Mouse (Mus musculus) hindbrain, embryonic 15.5 days (tissue): Measurements from ENCODE around the gene Kcmf1. TPM values are rescaled to one million over a fixed set of nuclear protein-coding genes. Genes with fewer than 3 reads are reported as not detected.

Source experiments
- ATAC-seq: fragments of 200-750 bp; cut with Nextera tagmentation; 2 replicates; pipeline ENCODE4 v1.8.0; 2017; ENCODE audit warnings: low read depth, moderate number of reproducible peaks, moderate TSS enrichment; ENCODE audit not compliant: low FRiP score
- H3K27ac ChIP-seq: fragments of 300-500 bp; sonication (generic); replicated peaks from 2 replicates; pipeline ENCODE4 v1.5.1; 2015; ENCODE audit warnings: mild to moderate bottlenecking, inconsistent platforms
- H3K27me3 ChIP-seq: fragments of 300-500 bp; sonication (generic); 2 replicates; pipeline ENCODE4 v1.6.1; 2015; ENCODE audit warnings: control low read depth, inconsistent platforms
- H3K36me3 ChIP-seq: fragments of 300-500 bp; sonication (generic); 2 replicates; pipeline ENCODE4 v1.6.1; 2015; ENCODE audit warnings: control low read depth, inconsistent platforms
- H3K4me1 ChIP-seq: fragments of 300-500 bp; sonication (generic); replicated peaks from 2 replicates; pipeline ENCODE4 v1.6.1; 2015; ENCODE audit warnings: control low read depth, inconsistent platforms
- H3K4me2 ChIP-seq: fragments of 300-500 bp; sonication (generic); 2 replicates; pipeline ENCODE4 v1.6.1; 2015; ENCODE audit warnings: moderate library complexity, mild to moderate bottlenecking, inconsistent platforms
- H3K4me3 ChIP-seq: fragments of 300-500 bp; sonication (generic); 2 replicates; pipeline ENCODE4 v1.5.1; 2015; ENCODE audit warnings: mild to moderate bottlenecking, inconsistent platforms
- H3K9ac ChIP-seq: fragments of 300-500 bp; sonication (generic); 2 replicates; pipeline ENCODE4 v1.6.1; 2015; ENCODE audit warnings: inconsistent platforms
- H3K9me3 ChIP-seq: fragments of 300-500 bp; sonication (generic); 2 replicates; pipeline ENCODE4 v1.6.1; 2016; ENCODE audit warnings: control low read depth, inconsistent platforms
- WGBS: fragments of 180-500 bp; shearing (Covaris S2); methylation state at CpG from one replicate; pipeline ENCODE4 v1.1.7; 2015; 5-methylcytosine and 5-hydroxymethylcytosine counted together
- polyA plus RNA-seq: library from polyadenylated mRNA; unstranded; fragments of >200 nt; fragmentation: Nextera tagmentation; extraction: Ambion mirVana; gene quantifications from 2 replicates; pipeline ENCODE4 v1.2.1, GENCODE M21; 2015

Kcmf1 gene
- polyA plus RNA-seq, 1 experiment from 2014 or later: 46.2 TPM

DNA sequence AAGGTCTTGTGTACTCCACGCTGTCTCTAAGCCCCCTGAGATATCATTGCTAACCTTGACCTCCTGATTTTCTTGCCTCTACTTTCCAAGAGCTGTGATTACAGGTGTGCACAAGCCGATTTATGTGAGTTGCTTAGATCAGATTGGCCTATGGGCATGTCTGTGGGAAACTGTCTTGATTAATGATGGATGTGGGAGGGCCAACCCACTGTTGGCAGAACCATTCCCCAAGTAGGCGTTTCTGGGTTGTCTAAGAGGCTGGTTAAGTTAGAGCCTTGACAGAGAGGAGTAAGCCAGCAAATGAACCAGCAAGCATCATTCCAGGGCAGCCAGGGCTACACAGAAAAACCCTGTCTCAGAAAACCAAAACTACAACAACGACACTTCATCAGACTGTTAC is 26.3 kb upstream of the Kcmf1 start:
- H3K36me3 ChIP-seq: no peaks in the 10 kb centered on the region
- H3K9me3 ChIP-seq: no peaks in the 10 kb centered on the region
- WGBS: 82% methylated on average over 4 of the region's 4 CpGs
- H3K27ac ChIP-seq: no peak overlapping the region
- H3K27me3 ChIP-seq: no peaks in the 10 kb centered on the region
- 0 out of 2 replicates have a peak, but pooled peaks cover 3% of the 10 kb centered on the region for H3K4me1 ChIP-seq
- no peak overlapping the region for H3K4me2 ChIP-seq
- ATAC-seq: no peak
- H3K4me3 ChIP-seq: no peak overlapping the region
- no peak overlapping the region for H3K9ac ChIP-seq

DNA sequence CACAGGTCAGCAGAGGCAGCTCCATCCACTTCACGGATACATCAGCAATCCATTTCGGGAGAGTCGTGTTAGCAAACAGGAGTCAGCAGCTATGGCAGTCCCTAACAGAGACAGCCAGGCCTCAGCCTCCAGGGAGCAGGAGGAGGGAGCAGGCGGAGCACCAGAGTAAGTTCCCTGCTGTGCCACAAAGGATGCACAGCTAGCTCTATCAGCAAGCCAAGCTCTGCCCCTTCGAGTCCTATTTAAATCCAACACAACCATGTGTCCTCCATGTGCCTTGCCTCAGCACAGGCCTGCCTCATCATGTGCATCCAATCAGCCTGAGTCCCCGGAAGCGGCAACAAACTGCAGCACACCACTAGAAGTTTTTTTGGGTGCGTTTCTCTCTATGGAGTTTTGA is 23.6 kb upstream of the Kcmf1 start:
- Histone ChIP-seq H3K9me3 (no peaks in the 10 kb centered on the region), H3K4me3 (no peak overlapping the region), H3K9ac (no peak overlapping the region), H3K4me1 (0 out of 2 replicates have a peak, but pooled peaks cover 3% of the 10 kb centered on the region), H3K27ac (no peak overlapping the region), H3K36me3 (no peaks in the 10 kb centered on the region), H3K4me2 (no peak overlapping the region), H3K27me3 (no peaks in the 10 kb centered on the region)
- WGBS: 79% methylated on average over 8 of the region's 8 CpGs
- no peak for ATAC-seq

DNA sequence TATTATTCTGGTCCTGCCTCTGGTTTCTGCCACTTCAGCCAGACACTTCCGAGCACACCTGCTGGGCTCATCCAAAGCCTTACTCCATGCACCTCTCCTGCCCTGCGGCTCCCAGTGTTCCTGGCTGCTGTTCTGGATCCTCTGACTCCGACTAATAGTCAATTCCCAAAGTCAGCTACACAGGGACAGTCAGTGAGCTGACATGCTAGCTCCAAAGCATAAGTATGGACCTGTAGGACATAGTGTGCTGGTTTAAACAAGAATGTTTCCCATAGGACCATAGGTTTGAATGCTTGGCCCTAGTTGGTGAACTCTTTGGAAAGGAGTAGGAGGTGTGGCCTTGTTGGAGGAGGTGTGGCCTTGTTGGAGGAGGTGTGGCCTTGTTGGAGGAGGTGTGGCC is 21.3 kb upstream of the Kcmf1 start:
- Histone ChIP-seq H3K27ac (no peak overlapping the region), H3K36me3 (no peaks in the 10 kb centered on the region), H3K4me1 (no peaks in the 10 kb centered on the region), H3K9me3 (no peaks in the 10 kb centered on the region), H3K27me3 (no peaks in the 10 kb centered on the region), H3K4me2 (no peak overlapping the region), H3K9ac (no peak overlapping the region), H3K4me3 (no peak overlapping the region)
- no peak for ATAC-seq
- 97% methylated on average over 3 of the region's 3 CpGs for WGBS

DNA sequence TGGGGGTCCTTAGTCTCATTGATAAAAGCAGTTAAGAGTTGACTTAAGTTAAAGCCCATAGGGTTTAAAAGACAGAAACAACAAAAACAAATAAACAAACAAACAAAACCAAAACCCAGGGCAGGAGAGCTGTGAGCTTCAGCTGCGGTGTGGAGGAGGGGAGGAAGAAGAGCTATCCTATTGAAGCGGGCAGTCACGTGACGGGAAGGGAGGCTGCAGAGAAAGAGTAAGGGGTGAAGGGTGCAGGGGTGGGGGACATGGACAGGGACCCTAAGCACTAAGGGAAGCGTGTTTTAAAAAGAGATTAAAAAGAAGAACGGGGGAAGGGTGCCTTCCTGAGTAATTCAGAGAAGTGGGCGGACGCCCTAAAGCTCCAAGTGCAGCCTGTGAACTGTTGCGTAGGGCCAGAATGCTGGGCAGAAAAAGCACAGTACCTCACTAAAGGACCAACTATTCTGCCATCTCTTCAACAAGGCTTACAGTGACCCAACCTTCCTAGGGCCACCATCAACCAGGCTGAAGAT is 18.8 kb upstream of the Kcmf1 start:
- no peak overlapping the region for H3K9ac ChIP-seq
- H3K4me1 ChIP-seq: no peaks in the 10 kb centered on the region
- ATAC-seq: no peak
- 66% methylated on average over 9 of the region's 9 CpGs for WGBS
- no peaks in the 10 kb centered on the region for H3K36me3 ChIP-seq
- H3K4me3 ChIP-seq: no peak overlapping the region
- H3K4me2 ChIP-seq: no peak overlapping the region
- H3K27ac ChIP-seq: no peak overlapping the region
- H3K27me3 ChIP-seq: no peaks in the 10 kb centered on the region
- no peaks in the 10 kb centered on the region for H3K9me3 ChIP-seq

DNA sequence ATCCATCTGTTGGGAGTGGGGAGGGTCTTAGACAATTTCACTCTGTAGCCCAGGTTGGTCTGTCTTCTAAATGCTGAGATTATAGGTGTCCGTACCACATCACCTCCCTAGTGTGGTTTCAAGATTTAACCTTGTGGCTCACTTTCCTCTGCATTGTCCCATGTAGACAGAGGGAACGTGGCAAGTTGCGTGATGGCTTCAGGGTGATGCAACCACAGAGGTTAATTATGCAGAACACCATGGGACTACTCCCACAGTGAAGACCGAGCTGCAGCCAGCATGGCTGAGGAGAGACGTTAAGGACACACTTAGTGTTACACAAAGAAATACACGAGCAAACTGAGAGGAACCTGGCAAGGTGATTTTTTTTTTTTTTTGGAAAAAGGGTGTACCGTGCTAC is 16.6 kb upstream of the Kcmf1 start:
- Histone ChIP-seq H3K27ac (no peak overlapping the region), H3K4me2 (no peak overlapping the region), H3K36me3 (no peaks in the 10 kb centered on the region), H3K4me3 (no peak overlapping the region), H3K27me3 (no peaks in the 10 kb centered on the region), H3K9ac (no peak overlapping the region), H3K4me1 (no peaks in the 10 kb centered on the region), H3K9me3 (no peaks in the 10 kb centered on the region)
- 83% methylated on average over 7 of the region's 7 CpGs for WGBS
- no peak for ATAC-seq

DNA sequence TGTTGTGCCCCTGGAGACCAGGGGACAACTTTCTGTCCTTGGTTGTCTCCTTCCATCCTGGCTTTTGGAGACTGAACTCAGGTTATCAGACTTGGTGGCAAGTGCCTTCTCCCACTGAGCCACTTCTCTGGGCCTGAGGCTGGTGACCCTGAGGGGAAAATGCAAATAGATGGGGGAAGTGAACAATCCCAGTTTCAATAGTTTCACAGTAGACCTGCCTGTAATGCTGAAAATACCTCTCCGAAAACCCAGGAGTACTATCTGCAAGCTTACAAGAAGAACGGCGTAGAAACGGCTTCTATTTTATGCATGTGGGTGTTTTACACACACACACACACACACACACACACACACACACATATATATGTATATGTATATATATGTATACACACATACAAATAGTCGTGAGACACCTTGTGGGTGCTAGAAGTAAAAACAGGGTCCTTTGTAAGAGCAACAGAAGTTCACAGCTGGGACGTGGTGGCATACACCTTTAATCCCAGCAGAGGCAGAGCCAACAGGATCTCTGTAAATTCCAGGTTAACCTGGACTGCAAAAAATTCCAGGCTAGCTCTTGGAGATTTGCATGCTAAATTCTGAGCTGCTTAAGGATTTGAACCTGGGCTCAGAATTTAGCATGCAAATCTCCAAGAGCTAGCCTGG is 14.4 kb upstream of the Kcmf1 start:
- ATAC-seq: no peak
- WGBS: 89% methylated on average over 6 of the region's 6 CpGs
- Histone ChIP-seq H3K36me3 (no peaks in the 10 kb centered on the region), H3K4me1 (no peaks in the 10 kb centered on the region), H3K27ac (no peak overlapping the region), H3K27me3 (no peaks in the 10 kb centered on the region), H3K9me3 (no peaks in the 10 kb centered on the region), H3K9ac (no peak overlapping the region), H3K4me2 (no peak overlapping the region), H3K4me3 (no peak overlapping the region)

DNA sequence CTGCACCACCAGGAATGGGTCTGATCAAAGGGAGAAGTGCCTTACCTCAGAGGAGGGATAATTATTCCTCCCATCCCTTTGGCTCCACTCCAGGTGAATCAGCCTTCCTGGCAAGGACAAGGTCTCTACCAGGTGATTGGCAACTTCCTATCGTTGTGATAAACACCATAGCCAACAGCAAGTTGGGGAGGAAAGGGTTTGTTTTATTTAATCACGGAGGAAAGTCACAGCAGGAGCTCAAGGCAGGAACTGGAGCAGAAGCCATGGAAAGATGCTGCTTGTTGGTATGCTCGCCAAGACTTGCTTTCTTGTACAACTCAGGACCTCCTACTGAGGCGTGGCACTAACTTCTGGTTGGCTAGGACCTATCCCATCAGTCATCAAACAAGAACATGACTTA is 11.5 kb upstream of the Kcmf1 start:
- H3K4me1 ChIP-seq: no peaks in the 10 kb centered on the region
- no peaks in the 10 kb centered on the region for H3K36me3 ChIP-seq
- no peak overlapping the region for H3K4me3 ChIP-seq
- WGBS: 52% methylated on average over 4 of the region's 4 CpGs
- no peak overlapping the region for H3K4me2 ChIP-seq
- H3K27me3 ChIP-seq: no peaks in the 10 kb centered on the region
- no peak for ATAC-seq
- no peak overlapping the region for H3K9ac ChIP-seq
- no peaks in the 10 kb centered on the region for H3K9me3 ChIP-seq
- H3K27ac ChIP-seq: no peak overlapping the region

DNA sequence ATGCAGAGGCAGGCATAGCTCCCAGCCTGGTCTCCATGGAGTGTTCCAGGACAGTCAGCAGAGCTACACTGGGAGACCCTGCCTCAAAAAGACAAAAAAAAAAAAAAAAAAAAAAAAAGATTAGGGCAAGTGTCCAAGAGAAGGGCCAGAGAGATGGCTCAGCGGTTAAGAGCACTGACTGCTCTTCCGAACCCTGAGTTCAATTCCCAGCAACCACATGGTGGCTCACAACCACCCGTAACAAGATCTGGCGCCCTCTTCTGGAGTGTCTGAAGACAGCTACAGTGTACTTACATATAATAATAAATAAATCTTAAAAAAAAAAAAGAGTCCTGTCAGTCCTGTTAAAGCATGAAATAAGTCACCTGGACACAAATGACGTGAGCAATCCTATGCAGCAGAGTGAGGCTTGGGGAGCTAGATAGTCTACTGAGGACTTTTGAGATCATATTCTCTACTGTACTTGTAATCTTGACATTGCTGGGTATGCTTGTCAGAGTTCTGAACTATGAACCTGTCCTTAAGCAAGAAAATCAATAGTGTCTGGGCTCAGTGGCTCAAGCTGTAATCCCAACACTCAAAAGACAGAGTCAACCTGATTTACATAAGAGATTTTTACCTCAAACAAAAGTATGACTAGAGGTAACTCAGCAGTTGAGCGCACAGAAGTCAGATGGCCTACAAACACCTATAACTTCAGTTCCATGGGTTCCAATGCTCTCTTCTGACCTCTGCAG is 2.6 kb upstream of the Kcmf1 start:
- ATAC-seq: no peak
- Histone ChIP-seq H3K36me3 (no peaks in the 10 kb centered on the region), H3K27ac (no peak overlapping the region), H3K9ac (no peak overlapping the region), H3K4me1 (peaks cover 23% of the 10 kb centered on the region), H3K4me2 (no peak overlapping the region), H3K9me3 (no peaks in the 10 kb centered on the region), H3K4me3 (no peak overlapping the region), H3K27me3 (no peaks in the 10 kb centered on the region)
- WGBS: 87% methylated on average over 6 of the region's 6 CpGs

DNA sequence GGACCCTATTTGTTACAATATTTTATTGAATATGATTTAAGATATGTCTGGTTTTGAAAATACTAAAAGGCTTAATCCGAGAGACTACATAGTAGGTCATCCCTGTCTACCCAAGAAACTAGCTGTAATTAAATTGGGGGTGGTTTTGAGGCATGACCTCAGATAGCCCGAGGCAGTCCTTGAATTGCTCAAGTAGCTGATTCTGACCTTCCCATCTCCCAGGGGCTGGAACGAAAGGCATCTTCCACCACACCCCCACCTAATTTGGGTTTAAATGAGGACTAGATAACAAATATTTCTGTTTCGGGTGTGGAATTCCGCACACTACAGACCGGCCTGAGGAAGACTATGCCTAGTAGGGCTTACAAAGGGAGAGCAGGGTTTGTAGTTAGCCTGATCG is 1.2 kb upstream of the Kcmf1 start:
- no peaks in the 10 kb centered on the region for H3K9me3 ChIP-seq
- H3K36me3 ChIP-seq: no peaks in the 10 kb centered on the region
- peak overlapping the region; percentile 98; the same call in 1 of the 2 replicates for H3K27ac ChIP-seq
- peak overlapping the region; percentile 88 for H3K4me3 ChIP-seq
- peak overlapping the region; percentile 81 for H3K4me2 ChIP-seq
- H3K27me3 ChIP-seq: no peaks in the 10 kb centered on the region
- peaks cover 27% of the 10 kb centered on the region for H3K4me1 ChIP-seq
- WGBS: 67% methylated on average over 7 of the region's 7 CpGs
- H3K9ac ChIP-seq: peak overlapping the region; percentile 98
- ATAC-seq: no peak

DNA sequence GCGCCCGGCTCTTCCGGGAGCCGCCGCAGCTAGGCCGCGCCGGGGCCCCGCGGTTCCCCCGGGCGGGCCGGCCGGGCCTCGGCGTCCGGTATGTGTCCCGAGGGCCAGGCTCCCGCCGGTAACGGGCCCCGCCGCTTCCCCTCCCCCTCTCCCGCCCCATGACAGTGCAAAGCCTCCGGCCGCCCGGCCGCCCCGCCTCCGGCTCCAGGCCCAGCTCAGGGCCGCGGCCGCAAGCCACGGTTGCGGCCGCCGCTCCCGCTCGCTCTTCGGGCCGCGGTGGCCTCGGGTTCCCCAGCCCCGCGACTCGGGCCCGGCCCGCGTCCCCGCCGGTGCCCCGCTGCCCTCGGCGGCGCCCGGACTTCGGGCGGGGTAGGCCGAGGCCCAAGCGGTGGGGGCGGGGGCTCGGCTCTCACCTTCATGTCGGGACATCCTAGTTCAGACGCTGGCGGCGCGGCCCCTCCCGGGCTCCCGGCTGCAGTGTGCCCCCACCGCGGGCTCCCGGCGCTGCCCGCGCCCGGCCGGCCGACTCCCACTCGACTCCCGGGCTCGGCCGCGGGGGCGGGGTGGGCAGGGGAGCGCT is 488 bp downstream of the Kcmf1 start:
- ATAC-seq: peak; percentile 70
- no peaks in the 10 kb centered on the region for H3K36me3 ChIP-seq
- peak overlapping the region; percentile 98 for H3K27ac ChIP-seq
- peaks cover 36% of the 10 kb centered on the region for H3K4me1 ChIP-seq
- H3K27me3 ChIP-seq: no peaks in the 10 kb centered on the region
- H3K9me3 ChIP-seq: no peaks in the 10 kb centered on the region
- whole genome bisulfite sequencing: under 1% methylated on average over 43 of the region's 85 CpGs
- H3K4me2 ChIP-seq: peak overlapping the region; percentile 81
- H3K4me3 ChIP-seq: peak overlapping the region; percentile 88
- H3K9ac ChIP-seq: peak overlapping the region; percentile 98

DNA sequence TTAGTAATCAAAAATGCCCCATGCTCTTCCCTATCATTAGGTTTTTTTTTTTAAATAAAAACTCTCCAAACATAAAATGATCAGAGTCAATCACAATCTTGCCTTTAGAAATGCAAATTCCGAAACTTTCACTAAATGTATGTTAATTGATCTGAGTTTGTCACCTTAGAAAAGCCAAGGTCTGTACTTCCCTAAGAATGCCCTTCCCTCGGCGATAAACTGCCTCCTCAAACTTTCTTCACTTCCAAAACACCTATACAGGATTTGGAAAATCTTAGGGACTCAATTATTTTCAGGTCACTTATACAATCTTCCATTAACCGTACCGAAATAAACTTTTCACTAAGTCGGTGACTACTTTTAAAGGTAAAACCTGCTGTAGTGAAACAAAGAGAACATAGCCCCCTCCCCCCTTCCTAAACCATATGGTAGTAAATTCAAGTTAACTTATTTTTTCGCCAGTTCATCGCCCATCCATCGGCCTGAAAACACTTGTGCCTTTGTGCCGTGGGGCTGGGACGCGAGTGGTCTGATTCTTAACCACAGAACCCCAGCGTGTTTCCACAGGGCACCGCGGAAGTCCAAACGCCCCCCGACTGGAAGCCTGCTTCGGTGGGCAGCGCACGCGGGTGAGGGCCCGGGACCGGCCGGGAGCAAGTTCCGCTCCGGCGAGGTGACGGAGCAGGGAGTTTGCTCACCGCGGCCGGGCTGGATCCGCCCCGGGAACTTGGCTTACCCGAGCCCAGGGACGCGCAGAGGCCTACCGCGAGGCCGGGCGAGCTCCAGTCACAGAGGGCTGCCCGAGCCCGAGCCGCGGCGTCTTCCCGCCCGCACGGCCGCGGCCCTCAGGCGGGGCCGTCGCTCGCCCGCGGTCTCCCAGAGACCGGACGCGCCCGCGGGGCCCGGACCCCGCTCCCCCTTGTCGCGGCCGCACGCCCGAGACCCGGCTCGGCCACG is 1.3 kb downstream of the Kcmf1 start:
- Histone ChIP-seq H3K27ac (peak overlapping the region; percentile 98), H3K9me3 (no peaks in the 10 kb centered on the region), H3K4me3 (peak overlapping the region; percentile 88), H3K4me1 (peaks cover 37% of the 10 kb centered on the region), H3K36me3 (no peaks in the 10 kb centered on the region), H3K4me2 (peak overlapping the region; percentile 81), H3K9ac (peak overlapping the region; percentile 98), H3K27me3 (no peaks in the 10 kb centered on the region)
- WGBS: under 1% methylated on average over 36 of the region's 71 CpGs
- peak; percentile 57 for ATAC-seq
